Comparison of ENCODE assay signal across 11 mouse cellular contexts in genomic region chr9:96158431-96158830, GRCm38 (mm10). TPM values are rescaled to one million over a fixed set of nuclear protein-coding genes. Genes with fewer than 3 reads are reported as not detected.
DNase-seq lines count a peak whose midpoint lies in the region; ATAC-seq and TF ChIP-seq lines count a peak whose summit lies in the region.
"Had no signal": no experiment of that assay in that cellular context is flagged by ENCODE, and none has a peak within 500 bp of the region (broad histone marks: within the 10 kb centered on the region; RNA-seq: fewer than 3 reads in every experiment).

No protein-coding gene starts in this region.

- no peak overlapping the region for H3K9ac ChIP-seq in heart, postnatal 0 days (replicated peaks; ENCODE audit: low read depth, low read length)
- H3K9ac ChIP-seq in liver, embryonic 12.5 days, result no peak overlapping the region
- no peak overlapping the region for H3K9ac ChIP-seq in hindbrain, embryonic 12.5 days
- H3K9ac ChIP-seq: stomach, embryonic 15.5 days had no signal

- 2% methylated on average over 4 of the region's 4 CpGs for whole genome bisulfite sequencing in thymus, adult 2 months
- WGBS in heart, postnatal 0 days, result 28% methylated on average over 4 of the region's 4 CpGs
- WGBS in liver, embryonic 12.5 days (ENCODE audit: insufficient replicate concordance), result 25% methylated on average over 4 of the region's 4 CpGs
- 52% methylated on average over 4 of the region's 4 CpGs for WGBS in hindbrain, embryonic 12.5 days

- no peak for TF ChIP-seq EP300 in heart, postnatal 0 days (IDR thresholded peaks at IDR 0.05; ENCODE audit: low read depth)

- H3K9me3 ChIP-seq in heart, postnatal 0 days (replicated peaks; ENCODE audit: control insufficient read depth, low read length), result no peaks in the 10 kb centered on the region
- no peaks in the 10 kb centered on the region for H3K9me3 ChIP-seq in liver, embryonic 12.5 days (replicated peaks)
- no peaks in the 10 kb centered on the region for H3K9me3 ChIP-seq in hindbrain, embryonic 12.5 days (replicated peaks)
- H3K9me3 ChIP-seq: forebrain, embryonic 10.5 days; stomach, embryonic 15.5 days had no signal

- no peaks in the 10 kb centered on the region for H3K27me3 ChIP-seq in thymus, adult 2 months (ENCODE audit: control insufficient read depth, insufficient read depth, low read length)
- no peaks in the 10 kb centered on the region for H3K27me3 ChIP-seq in heart, postnatal 0 days (ENCODE audit: control insufficient read depth, insufficient read depth, low read length)
- H3K27me3 ChIP-seq in liver, embryonic 12.5 days (replicated peaks), result no peaks in the 10 kb centered on the region
- no peaks in the 10 kb centered on the region for H3K27me3 ChIP-seq in hindbrain, embryonic 12.5 days
- H3K27me3 ChIP-seq: stomach, embryonic 15.5 days had no signal

- no peak for TF ChIP-seq CTCF in thymus, adult 2 months (IDR thresholded peaks at IDR 0.05; ENCODE audit: borderline replicate concordance, control insufficient read depth, extremely low read depth, insufficient read depth, low read length, poor library complexity)
- TF ChIP-seq CTCF in heart, postnatal 0 days (IDR thresholded peaks at IDR 0.05; ENCODE audit: low read depth), result no peak

- H3K4me1 ChIP-seq in thymus, adult 2 months (replicated peaks; ENCODE audit: control insufficient read depth, insufficient read depth, low read length), result peaks cover 14% of the 10 kb centered on the region
- no peaks in the 10 kb centered on the region for H3K4me1 ChIP-seq in heart, postnatal 0 days (ENCODE audit: control insufficient read depth, insufficient read depth)
- 0 out of 2 replicates have a peak, but pooled peaks cover 6% of the 10 kb centered on the region for H3K4me1 ChIP-seq in liver, embryonic 12.5 days
- H3K4me1 ChIP-seq in hindbrain, embryonic 12.5 days, result no peaks in the 10 kb centered on the region
- H3K4me1 ChIP-seq: stomach, embryonic 15.5 days had no signal

- TF ChIP-seq POLR2A in thymus, adult 2 months (IDR thresholded peaks at IDR 0.05; ENCODE audit: control insufficient read depth, extremely low read depth, insufficient read depth, low read length, poor library complexity), result no peak

- H3K4me3 ChIP-seq in thymus, adult 2 months (ENCODE audit: control insufficient read depth, insufficient read depth, low read length), result no peak overlapping the region
- H3K4me3 ChIP-seq in heart, postnatal 0 days (ENCODE audit: low read depth, low read length), result no peak overlapping the region
- H3K4me3 ChIP-seq in liver, embryonic 12.5 days, result no peak overlapping the region
- H3K4me3 ChIP-seq in hindbrain, embryonic 12.5 days, result no peak overlapping the region
- H3K4me3 ChIP-seq: forebrain, embryonic 10.5 days; stomach, embryonic 15.5 days had no signal

- peak overlapping the region; percentile 85 for H3K27ac ChIP-seq in thymus, adult 2 months (ENCODE audit: control insufficient read depth, insufficient read depth, low read length)
- H3K27ac ChIP-seq in heart, postnatal 0 days (ENCODE audit: low read depth), result peak overlapping the region; percentile 54
- no peak overlapping the region for H3K27ac ChIP-seq in liver, embryonic 12.5 days
- H3K27ac ChIP-seq in hindbrain, embryonic 12.5 days, result no peak overlapping the region
- H3K27ac ChIP-seq: forebrain, embryonic 10.5 days; stomach, embryonic 15.5 days had no signal

- peak; percentile 57 for ATAC-seq in heart, postnatal 0 days (ENCODE audit: insufficient read depth, low read depth)
- no peak for ATAC-seq in liver, embryonic 12.5 days
- ATAC-seq in hindbrain, embryonic 12.5 days (ENCODE audit: low FRiP score), result no peak

- DNase-seq in adrenal gland, postnatal 36 days, result peak; percentile 17 to 24
- no peak for DNase-seq in adrenal gland, adult 8-10 months
- DNase-seq in thymus, adult 2 months, result peak; percentile 16
- DNase-seq in thymus, adult 18-20 months, result no peak
- DNase-seq in heart, postnatal 0 days (ENCODE audit: low spot score), result peak; percentile 68
- no peak for DNase-seq in T-cell, adult 2 months (ENCODE audit: low spot score)
- DNase-seq: lung, postnatal 14 days had no signal

- no peak overlapping the region for H3K4me2 ChIP-seq in heart, postnatal 0 days (ENCODE audit: low read depth, low read length)
- no peak overlapping the region for H3K4me2 ChIP-seq in liver, embryonic 12.5 days
- no peak overlapping the region for H3K4me2 ChIP-seq in hindbrain, embryonic 12.5 days (replicated peaks)
- H3K4me2 ChIP-seq: stomach, embryonic 15.5 days had no signal

- no peaks in the 10 kb centered on the region; the same call in 1 of the 2 replicates for H3K36me3 ChIP-seq in thymus, adult 2 months (ENCODE audit: control insufficient read depth, insufficient read depth, low read length)
- H3K36me3 ChIP-seq in heart, postnatal 0 days (replicated peaks; ENCODE audit: control insufficient read depth, insufficient read depth, low read length), result peaks cover 5% of the 10 kb centered on the region; the same call in 1 of the 2 replicates
- H3K36me3 ChIP-seq in liver, embryonic 12.5 days, result no peaks in the 10 kb centered on the region
- H3K36me3 ChIP-seq in hindbrain, embryonic 12.5 days, result no peaks in the 10 kb centered on the region

RNA-seq across cellular contexts. Expression of gene Tfdp2, which starts 37.6 kb away (rescaled TPM):
- total RNA-seq in adrenal gland, postnatal 36 days (2021), result 10 to 100 TPM; 71.3 to 80.1 TPM
- 100 to 1,000 TPM in 3 of 4 experiments, 10 to 100 TPM in 1; 86.3 to 118 (median 111) TPM for total RNA-seq in adrenal gland, adult 8-10 months (2022)
- 17.3 and 22.1 TPM in 2 replicates for polyA plus RNA-seq in thymus, adult 2 months (2012; rRNA removed)
- total RNA-seq in heart, postnatal 0 days (2014; rRNA removed; ENCODE audit: low replicate concordance), result 32.5 and 95.8 TPM in 2 replicates
- polyA plus RNA-seq in heart, postnatal 0 days (2015; fragmentation: Nextera tagmentation; extraction: Ambion mirVana), result 33.4 and 33.7 TPM in 2 replicates
- 85.7 and 88.3 TPM in 2 replicates for polyA plus RNA-seq in liver, embryonic 12.5 days (2016; fragmentation: Nextera tagmentation; extraction: Ambion mirVana)
- polyA plus RNA-seq in hindbrain, embryonic 12.5 days (2016; fragmentation: Nextera tagmentation; extraction: Ambion mirVana), result 59.1 and 65.3 TPM in 2 replicates

RNA-seq across cellular contexts. Expression of gene Gk5, which starts 39.3 kb away (rescaled TPM):
- 1 to 10 TPM; 8.0 to 8.3 TPM for total RNA-seq in adrenal gland, postnatal 36 days (2021)
- total RNA-seq in adrenal gland, adult 8-10 months (2022), result 10 to 100 TPM in 2 of 4 experiments, 1 to 10 TPM in 2; 7.1 to 15.3 (median 10.7) TPM
- 7.3 and 8.0 TPM in 2 replicates for polyA plus RNA-seq in thymus, adult 2 months (2012; rRNA removed)
- total RNA-seq in heart, postnatal 0 days (2014; rRNA removed; ENCODE audit: low replicate concordance), result 0.76 and 3.2 TPM in 2 replicates
- polyA plus RNA-seq in heart, postnatal 0 days (2015; fragmentation: Nextera tagmentation; extraction: Ambion mirVana), result 1.6 and 1.7 TPM in 2 replicates
- 0.85 and 1.2 TPM in 2 replicates for polyA plus RNA-seq in liver, embryonic 12.5 days (2016; fragmentation: Nextera tagmentation; extraction: Ambion mirVana)
- polyA plus RNA-seq in hindbrain, embryonic 12.5 days (2016; fragmentation: Nextera tagmentation; extraction: Ambion mirVana), result 4.4 and 6.0 TPM in 2 replicates

Comparison
In these comparisons a context has a peak if more than half of its experiments do, and no peak if none do; other contexts are left out.
1. DNase-seq: peak in adrenal gland, postnatal 36 days (2 of 2), thymus, adult 2 months (single experiment) and heart, postnatal 0 days (single experiment); none in adrenal gland, adult 8-10 months (single experiment), thymus, adult 18-20 months (0 of 2) and T-cell, adult 2 months (single experiment).
2. H3K27ac ChIP-seq: peak in thymus, adult 2 months (single experiment) and heart, postnatal 0 days (single experiment); none in liver, embryonic 12.5 days (single experiment) and hindbrain, embryonic 12.5 days (single experiment).